Mouse (Mus musculus): ENCODE results near the gene Larp1.

DNA sequence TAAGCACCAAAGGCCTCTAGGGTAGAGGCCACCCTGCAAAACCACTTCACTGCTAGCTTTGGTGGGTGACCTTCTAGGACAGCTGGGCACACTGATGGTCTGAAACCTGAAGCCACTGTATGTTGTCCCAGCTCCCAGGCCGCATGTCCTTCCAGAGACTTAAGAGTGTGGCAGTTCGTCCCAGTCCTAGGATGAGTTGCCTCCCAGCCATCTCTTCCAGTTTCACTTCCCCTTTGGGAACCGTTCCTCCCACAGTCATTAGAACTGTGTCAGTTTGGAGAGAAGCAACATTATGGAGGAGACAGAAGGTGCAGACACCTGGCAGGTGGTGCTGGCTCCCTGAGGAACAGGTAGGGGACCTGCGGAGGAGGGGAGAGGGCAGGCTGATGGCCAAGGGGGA, 83.7 kb downstream of the Larp1 start:
- TF ChIP-seq CTCF (IDR thresholded peaks at IDR 0.05; ENCODE audit: low read depth), result no peak
- TF ChIP-seq EP300 (IDR thresholded peaks at IDR 0.05; ENCODE audit: low read depth), result no peak

Measured in liver, postnatal 0 days (tissue).